Mouse (Mus musculus) MEL (cell line): ENCODE results near the gene Itgb3. TPM values are rescaled to one million over a fixed set of nuclear protein-coding genes. Genes with fewer than 3 reads are reported as not detected.

Source experiments
- DNase-seq: peaks from one replicate; pipeline ENCODE4 v3.0.0; 2011; ENCODE audit warnings: low read depth, low spot score
- H3K27ac ChIP-seq: 2 replicates; pipeline ENCODE4 v1.5.1; 2012; ENCODE audit warnings: low read depth, mild to moderate bottlenecking, control low read depth, low read length, moderate library complexity; ENCODE audit not compliant: control insufficient read depth
- H3K27me3 ChIP-seq, 2 experiments: fragments of 150-350 bp in 1 of 2; sonication (generic) in 1 of 2; 2 replicates each; pipeline ENCODE4 v1.6.1; 2012; ENCODE audit warnings: low read length in 2 of 2, mild to moderate bottlenecking in 2 of 2, improper control_type of control experiment in 1 of 2, moderate library complexity in 1 of 2; ENCODE audit not compliant: insufficient read depth in 2 of 2, control insufficient read depth in 1 of 2
- H3K36me3 ChIP-seq, 2 experiments: 2 replicates each; pipeline ENCODE4 v1.6.1; 2012 to 2014; ENCODE audit warnings: low read length in 2 of 2, improper control_type of control experiment in 1 of 2, inconsistent platforms in 1 of 2, mild to moderate bottlenecking in 1 of 2; ENCODE audit not compliant: insufficient read depth in 2 of 2, control insufficient read depth in 1 of 2
- H3K4me1 ChIP-seq, 2 experiments: fragments of 150-350 bp in 1 of 2; sonication (generic) in 1 of 2; 2 replicates each; pipeline ENCODE4 v1.6.1; 2012; ENCODE audit warnings: low read length in 2 of 2, improper control_type of control experiment in 1 of 2, mild to moderate bottlenecking in 1 of 2; ENCODE audit not compliant: insufficient read depth in 2 of 2, control insufficient read depth in 1 of 2
- H3K4me3 ChIP-seq, 2 experiments: fragments of 150-350 bp in 1 of 2; sonication (generic) in 1 of 2; 2 replicates each; pipeline ENCODE4 v1.5.1; 2012; ENCODE audit warnings: low read depth in 2 of 2, low read length in 2 of 2, mild to moderate bottlenecking in 2 of 2, moderate library complexity in 2 of 2, control low read depth in 1 of 2, improper control_type of control experiment in 1 of 2; ENCODE audit not compliant: control insufficient read depth in 1 of 2, insufficient read depth in 1 of 2
- H3K79me2 ChIP-seq: 2 replicates; pipeline ENCODE4 v1.6.1; 2012; ENCODE audit warnings: mild to moderate bottlenecking, low read length, moderate library complexity; ENCODE audit not compliant: control insufficient read depth, poor library complexity, insufficient read depth
- H3K9ac ChIP-seq: 2 replicates; pipeline ENCODE4 v1.6.1; 2012; ENCODE audit warnings: low read depth, mild to moderate bottlenecking, control low read depth, low read length, moderate library complexity; ENCODE audit not compliant: control insufficient read depth, poor library complexity, severe bottlenecking
- H3K9me3 ChIP-seq: fragments of 150-350 bp; sonication (generic); replicated peaks from 2 replicates; pipeline ENCODE4 v1.6.1; 2012; ENCODE audit warnings: mild to moderate bottlenecking, low read length, improper control_type of control experiment, moderate library complexity; ENCODE audit not compliant: insufficient read depth
- CHD1 ChIP-seq: IDR thresholded peaks from 2 replicates; pipeline ENCODE4 v1.6.1; 2012; ENCODE audit warnings: low read depth, mild to moderate bottlenecking, inconsistent platforms, low read length, improper control_type of control experiment
- E2F4 ChIP-seq: IDR thresholded peaks from 2 replicates; pipeline ENCODE4 v1.6.1; 2011; ENCODE audit warnings: low read depth, low read length, improper control_type of control experiment, borderline replicate concordance
- EP300 ChIP-seq, 2 experiments: IDR thresholded peaks; 2 replicates each; pipeline ENCODE4 v1.6.1; 2011; ENCODE audit warnings: improper control_type of control experiment in 2 of 2, low read length in 2 of 2, low read depth in 1 of 2, mild to moderate bottlenecking in 1 of 2
- ETS1 ChIP-seq: IDR thresholded peaks from 2 replicates; pipeline ENCODE4 v1.6.1; 2012; ENCODE audit warnings: low read depth, mild to moderate bottlenecking, inconsistent platforms, low read length, improper control_type of control experiment, moderate library complexity
- GABPA ChIP-seq: IDR thresholded peaks from 2 replicates; pipeline ENCODE4 v1.6.1; 2012; ENCODE audit warnings: low read depth, mild to moderate bottlenecking, inconsistent platforms, low read length, improper control_type of control experiment, moderate library complexity
- GATA1 ChIP-seq: IDR thresholded peaks from 2 replicates; pipeline ENCODE4 v1.6.1; 2011; ENCODE audit warnings: low read depth, low read length, improper control_type of control experiment
- KAT2A ChIP-seq: conservative IDR thresholded peaks from 2 replicates; pipeline ENCODE4 v1.6.1; 2012; ENCODE audit warnings: low read depth, low read length, improper control_type of control experiment, inconsistent platforms
- MXI1 ChIP-seq: IDR thresholded peaks from 2 replicates; pipeline ENCODE4 v1.6.1; 2011; ENCODE audit warnings: mild to moderate bottlenecking, low read depth, low read length, improper control_type of control experiment
- MYC ChIP-seq: IDR thresholded peaks from 2 replicates; pipeline ENCODE4 v1.6.1; 2011; ENCODE audit warnings: low read depth, mild to moderate bottlenecking, low read length, improper control_type of control experiment, moderate library complexity
- NRF1 ChIP-seq: IDR thresholded peaks from 2 replicates; pipeline ENCODE4 v1.6.1; 2014; ENCODE audit warnings: low read depth, mild to moderate bottlenecking, inconsistent platforms, low read length, improper control_type of control experiment, moderate library complexity; ENCODE audit not compliant: poor library complexity, insufficient read depth, severe bottlenecking
- POLR2A ChIP-seq, 2 experiments: IDR thresholded peaks; 2 replicates each; pipeline ENCODE4 v1.6.1; 2011 to 2012; ENCODE audit warnings: low read length in 2 of 2, mild to moderate bottlenecking in 2 of 2, control low read depth in 1 of 2, improper control_type of control experiment in 1 of 2, low read depth in 1 of 2, moderate library complexity in 1 of 2; ENCODE audit not compliant: control insufficient read depth in 1 of 2, insufficient read depth in 1 of 2, poor library complexity in 1 of 2
- RAD21 ChIP-seq: IDR thresholded peaks from 2 replicates; pipeline ENCODE4 v1.6.1; 2011; ENCODE audit warnings: mild to moderate bottlenecking, low read depth, low read length, improper control_type of control experiment
- RCOR1 ChIP-seq: IDR thresholded peaks from 2 replicates; pipeline ENCODE4 v1.6.1; 2012; ENCODE audit warnings: low read depth, mild to moderate bottlenecking, inconsistent platforms, low read length, improper control_type of control experiment
- SIN3A ChIP-seq: IDR thresholded peaks from 2 replicates; pipeline ENCODE4 v1.6.1; 2012; ENCODE audit warnings: low read length, improper control_type of control experiment, inconsistent platforms
- SMC3 ChIP-seq: IDR thresholded peaks from 2 replicates; pipeline ENCODE4 v1.6.1; 2011; ENCODE audit warnings: low read depth, low read length, improper control_type of control experiment
- TBP ChIP-seq: IDR thresholded peaks from 2 replicates; pipeline ENCODE4 v1.8.0; 2011; ENCODE audit warnings: low read depth, low read length, improper control_type of control experiment
- TCF12 ChIP-seq: IDR thresholded peaks from 2 replicates; pipeline ENCODE4 v1.6.1; 2014; ENCODE audit warnings: low read depth, mild to moderate bottlenecking, inconsistent platforms, low read length, improper control_type of control experiment, moderate library complexity
- UBTF ChIP-seq: IDR thresholded peaks from 2 replicates; pipeline ENCODE4 v1.6.1; 2012; ENCODE audit warnings: low read depth, mild to moderate bottlenecking, inconsistent platforms, low read length, improper control_type of control experiment, moderate library complexity, borderline replicate concordance; ENCODE audit not compliant: insufficient read depth
- ZKSCAN1 ChIP-seq: IDR thresholded peaks from 2 replicates; pipeline ENCODE4 v1.6.1; 2012; ENCODE audit warnings: low read depth, mild to moderate bottlenecking, inconsistent platforms, low read length, improper control_type of control experiment, moderate library complexity
- polyA plus RNA-seq, 2 experiments: library from polyadenylated mRNA; stranded (reverse) in 1 of 2; unstranded in 1 of 2; fragments of >175 nt in 1 of 2; fragments of >200 nt in 1 of 2; gene quantifications; 2 replicates each; pipeline versions ENCODE4 v1.2.1 to v1.2.4; 2012; ENCODE audit warnings: low replicate concordance in 2 of 2, low read depth in 1 of 2; ENCODE audit not compliant: insufficient read length in 2 of 2, insufficient read depth in 1 of 2, missing spikeins in 1 of 2
- total RNA-seq: library from RNA; depleted of rRNA; stranded (reverse); fragments of 300-350 nt; gene quantifications from 2 replicates; pipeline ENCODE4 v1.2.3, GENCODE M21; 2012

The Itgb3 gene
- total and polyA plus RNA-seq, 3 experiments = 0.08 to 0.32 TPM; not detected in 1

GRCm38 (mm10) chr11:104609033-104609684 is 1.4 kb downstream of the Itgb3 start (continued):
- TF ChIP-seq GABPA (no peak), SIN3A (no peak; the same call in 1 of the 2 replicates), EP300 (IDR thresholded peaks at IDR 0.05; ENCODE audit: low read depth in 1 of 2, low read length in 2 of 2) (peak; percentile 91 to 93), MYC (no peak; the same call in 1 of the 2 replicates), ZKSCAN1 (no peak), MXI1 (no peak), RCOR1 (peak; percentile 83), RAD21 (no peak), CHD1 (no peak), GATA1 (peak; percentile 90), SMC3 (no peak), E2F4 (no peak), NRF1 (no peak), KAT2A (no peak), TCF12 (peak; percentile 86), ETS1 (peak; percentile 88), TBP (no peak)

DNA sequence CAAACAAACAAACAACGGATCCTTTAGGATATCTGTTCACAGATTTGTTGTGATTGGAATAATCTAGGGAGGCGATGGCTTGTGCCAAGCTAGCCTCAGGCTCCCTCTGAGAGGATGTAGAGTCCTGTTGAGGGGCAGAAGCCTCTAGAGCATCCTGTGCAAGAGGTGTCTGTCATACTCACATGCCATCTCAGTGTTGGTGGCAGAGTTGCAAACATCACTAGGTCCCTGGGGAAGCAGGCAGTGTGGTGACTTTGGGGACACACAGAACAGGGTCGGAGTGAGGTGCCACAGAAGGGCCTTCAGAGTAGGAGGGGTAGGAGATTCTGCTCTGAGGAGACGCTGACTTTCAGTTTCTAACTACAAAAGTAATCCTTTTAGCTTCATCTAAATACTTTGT is 1.9 kb downstream of the Itgb3 start:
- no peak for TF ChIP-seq UBTF
- no peak for TF ChIP-seq POLR2A (IDR thresholded peaks at IDR 0.05; ENCODE audit: control insufficient read depth in 1 of 2, insufficient read depth in 1 of 2, low read depth in 1 of 2, low read length in 2 of 2, poor library complexity in 1 of 2)
- TF ChIP-seq SMC3 = no peak
- TF ChIP-seq E2F4 = no peak
- TF ChIP-seq TBP = no peak
- no peak for DNase-seq
- Histone ChIP-seq H3K27me3 (no peaks in the 10 kb centered on the region), H3K4me1 (peaks cover 18 to 50% of the 10 kb centered on the region in 2 experiments), H3K27ac (peak overlapping the region; percentile 42), H3K9ac (no peak overlapping the region), H3K79me2 (no peaks in the 10 kb centered on the region), H3K36me3 (peaks cover 0 to 45% of the 10 kb centered on the region in 2 experiments; a peak in 2 of 4 replicates), H3K4me3 (no peak overlapping the region), H3K9me3 (no peaks in the 10 kb centered on the region)
